Mouse (Mus musculus): Measurements from ENCODE around the gene Kbtbd6. TPM values are rescaled to one million over a fixed set of nuclear protein-coding genes. Genes with fewer than 3 reads are reported as not detected.
A peak's percentile ranks its signal among the peaks of the same experiment; 100 is the strongest.

Kbtbd6 gene
- polyA plus RNA-seq, 1 experiment = 0.20 TPM

DNA sequence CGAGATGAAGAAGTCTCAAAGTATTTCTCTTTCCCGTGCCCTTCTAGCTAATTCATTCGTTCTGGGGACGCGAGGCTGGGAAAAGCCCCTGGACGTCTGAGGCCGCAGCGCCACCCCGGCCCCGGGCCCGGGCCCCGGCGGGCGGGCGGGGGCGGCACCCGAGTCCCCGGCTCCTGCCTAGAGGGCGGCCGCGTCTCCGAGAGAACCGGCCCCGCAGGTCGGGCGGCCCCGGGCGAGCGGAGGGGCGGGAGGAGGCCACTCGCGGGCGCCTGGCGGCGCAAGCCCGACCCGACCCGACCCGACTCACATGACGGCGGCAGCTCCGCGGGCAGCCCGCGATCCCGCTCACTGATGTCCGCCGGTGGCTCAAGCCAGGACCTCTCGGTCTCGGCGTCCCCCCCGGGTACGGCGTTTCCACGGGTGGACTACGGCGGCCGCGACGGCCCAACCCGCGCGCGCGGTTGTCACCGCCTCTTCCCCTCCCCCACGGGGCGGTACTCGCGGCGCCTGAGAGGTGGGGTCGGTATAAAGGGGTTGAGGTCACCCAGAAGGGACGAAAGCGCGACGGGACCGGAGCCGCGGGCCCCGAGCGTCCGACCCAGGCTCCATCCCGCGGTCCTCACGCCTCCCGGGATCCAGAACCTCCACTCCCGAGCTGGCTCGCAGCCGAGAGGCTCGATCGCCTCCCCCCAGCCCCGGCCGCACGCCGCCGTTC is 29.1 kb downstream of the Kbtbd6 start, which contains the start of gene Elf1:
Gene Elf1, plus strand, starts transcription at position 571 of the 715 bp plus-strand sequence.
- peaks cover 36% of the 10 kb centered on the region for H3K36me3 ChIP-seq (replicated peaks; ENCODE audit: low read length)
- no peaks in the 10 kb centered on the region for H3K27me3 ChIP-seq (replicated peaks)

DNA sequence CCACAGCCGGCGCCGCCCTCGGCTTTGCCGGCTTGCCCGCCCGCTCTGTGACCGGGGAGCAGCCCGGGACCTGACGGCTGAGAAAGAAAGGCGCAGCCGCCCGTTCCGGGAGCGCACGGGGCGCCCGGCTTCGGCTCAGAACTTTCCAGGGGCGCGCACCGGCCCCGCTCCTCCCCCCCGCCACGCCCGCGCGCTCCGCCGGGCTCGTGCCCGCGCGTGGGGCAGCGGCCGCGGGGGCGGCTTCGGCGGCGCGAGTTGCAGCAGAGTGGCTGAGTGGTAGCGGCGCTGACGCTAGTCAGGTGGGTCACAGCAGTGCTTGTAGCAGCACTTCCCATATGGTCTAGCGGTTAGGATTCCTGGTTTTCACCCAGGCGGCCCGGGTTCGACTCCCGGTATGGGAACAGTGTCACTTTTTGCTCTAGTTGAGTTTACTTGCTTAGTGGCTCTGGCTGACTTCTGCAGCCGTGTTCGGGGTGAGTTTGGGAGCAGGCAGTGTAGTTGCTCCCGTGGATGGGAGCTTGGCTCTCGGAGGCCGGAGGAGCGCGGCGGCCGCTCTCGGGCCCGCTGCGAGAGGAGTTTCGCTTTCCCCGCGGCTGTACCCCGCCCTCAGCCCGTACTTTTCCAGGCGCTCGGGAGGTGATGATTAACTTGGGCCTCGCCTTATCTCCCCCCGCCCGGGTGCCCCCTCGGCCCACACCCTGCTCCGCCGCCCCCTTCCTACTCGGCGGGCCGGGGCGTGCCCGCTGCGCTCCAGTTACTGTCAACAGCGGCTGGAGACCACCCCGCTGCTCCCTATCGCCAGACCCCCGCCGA is 29.9 kb downstream of the Kbtbd6 start, which contains the start of gene Wbp4:
Gene Wbp4, minus strand, starts transcription at position 182 of the 813 bp plus-strand sequence.
- H3K27me3 ChIP-seq (replicated peaks) = no peaks in the 10 kb centered on the region
- TF ChIP-seq GATA1 (IDR thresholded peaks at IDR 0.05; ENCODE audit: borderline replicate concordance, low read length) (no peak), FLI1 (IDR thresholded peaks at IDR 0.05; ENCODE audit: low read length) (no peak)
- peak within 1 kb of the TSS; percentile 96 for H3K4me3 ChIP-seq (replicated peaks)
- H3K4me1 ChIP-seq = peaks cover 52% of the 10 kb centered on the region
- H3K9me3 ChIP-seq = no peaks in the 10 kb centered on the region
- peaks cover 35% of the 10 kb centered on the region for H3K36me3 ChIP-seq (replicated peaks; ENCODE audit: low read length)

More for the DNA sequence above, 29.1 kb downstream of the Kbtbd6 start, which contains the start of gene Elf1:
- Histone ChIP-seq H3K4me3 (replicated peaks) (peak within 1 kb of the TSS; percentile 96), H3K4me1 (peaks cover 45% of the 10 kb centered on the region), H3K9me3 (no peaks in the 10 kb centered on the region)
- TF ChIP-seq GATA1 (IDR thresholded peaks at IDR 0.05; ENCODE audit: borderline replicate concordance, low read length) (no peak), FLI1 (IDR thresholded peaks at IDR 0.05; ENCODE audit: low read length) (no peak)

DNA sequence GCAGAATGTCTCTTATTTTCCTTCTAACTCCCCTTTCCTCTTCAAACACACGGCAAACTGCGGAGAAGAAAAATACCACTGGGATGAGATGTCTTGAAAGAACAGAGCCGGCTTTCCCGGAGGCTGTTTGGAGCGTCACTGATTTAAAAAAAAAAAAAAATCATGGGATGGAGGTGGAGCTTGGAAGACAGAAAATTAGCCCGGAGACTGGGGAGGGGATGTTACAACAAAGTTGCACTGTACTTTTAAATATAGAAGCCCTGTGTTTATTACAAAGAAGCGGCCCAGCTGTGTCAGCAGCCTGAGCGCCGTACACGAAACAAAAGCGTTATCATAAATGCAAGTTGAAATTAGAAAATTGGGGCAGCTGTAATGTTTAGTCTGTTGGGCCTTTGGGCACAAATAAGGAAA is 30.6 kb downstream of the Kbtbd6 start:
- no peaks in the 10 kb centered on the region for H3K9me3 ChIP-seq
- TF ChIP-seq FLI1 (IDR thresholded peaks at IDR 0.05; ENCODE audit: low read length) (no peak), GATA1 (IDR thresholded peaks at IDR 0.05; ENCODE audit: borderline replicate concordance, low read length) (no peak)
- peaks cover 29% of the 10 kb centered on the region for H3K36me3 ChIP-seq (replicated peaks; ENCODE audit: low read length)
- no peaks in the 10 kb centered on the region for H3K27me3 ChIP-seq (replicated peaks)
- peak overlapping the region; percentile 96 for H3K4me3 ChIP-seq (replicated peaks)
- H3K4me1 ChIP-seq = peaks cover 59% of the 10 kb centered on the region

DNA sequence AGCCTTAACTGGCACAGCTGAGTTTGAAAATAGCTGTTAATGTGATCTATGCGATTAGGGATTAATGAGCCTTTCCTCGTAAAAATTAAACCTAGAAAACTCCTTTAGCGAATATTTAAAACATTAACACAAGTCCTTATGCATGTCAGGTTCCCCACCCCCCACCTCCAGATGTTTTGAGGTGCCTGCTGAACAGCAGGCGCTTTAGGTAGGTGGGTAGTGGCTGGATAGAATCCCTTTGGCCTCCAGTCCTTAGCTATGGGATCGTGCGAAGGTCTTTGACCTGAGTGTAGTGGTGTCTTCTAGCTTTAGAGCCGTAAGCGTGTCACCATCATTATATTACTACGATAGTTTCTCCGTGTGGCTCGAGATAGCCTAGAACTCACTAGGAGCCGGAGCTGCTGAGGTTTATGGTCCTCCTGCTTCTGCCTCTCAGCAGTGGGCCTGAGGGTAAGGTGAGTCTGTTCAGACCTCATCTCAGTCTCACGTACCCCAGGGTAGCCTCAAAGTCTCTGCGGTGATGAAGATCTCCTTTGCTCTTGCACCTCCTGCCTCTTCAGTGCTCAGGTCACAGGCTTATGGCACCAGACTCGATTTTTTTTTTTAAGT is 31.2 kb downstream of the Kbtbd6 start:
- peaks cover 23% of the 10 kb centered on the region for H3K36me3 ChIP-seq (replicated peaks; ENCODE audit: low read length)
- peak overlapping the region; percentile 96 for H3K4me3 ChIP-seq (replicated peaks)
- H3K4me1 ChIP-seq = peaks cover 65% of the 10 kb centered on the region
- H3K27me3 ChIP-seq (replicated peaks) = no peaks in the 10 kb centered on the region
- TF ChIP-seq GATA1 (IDR thresholded peaks at IDR 0.05; ENCODE audit: borderline replicate concordance, low read length) (no peak), FLI1 (IDR thresholded peaks at IDR 0.05; ENCODE audit: low read length) (no peak)
- H3K9me3 ChIP-seq = no peaks in the 10 kb centered on the region

DNA sequence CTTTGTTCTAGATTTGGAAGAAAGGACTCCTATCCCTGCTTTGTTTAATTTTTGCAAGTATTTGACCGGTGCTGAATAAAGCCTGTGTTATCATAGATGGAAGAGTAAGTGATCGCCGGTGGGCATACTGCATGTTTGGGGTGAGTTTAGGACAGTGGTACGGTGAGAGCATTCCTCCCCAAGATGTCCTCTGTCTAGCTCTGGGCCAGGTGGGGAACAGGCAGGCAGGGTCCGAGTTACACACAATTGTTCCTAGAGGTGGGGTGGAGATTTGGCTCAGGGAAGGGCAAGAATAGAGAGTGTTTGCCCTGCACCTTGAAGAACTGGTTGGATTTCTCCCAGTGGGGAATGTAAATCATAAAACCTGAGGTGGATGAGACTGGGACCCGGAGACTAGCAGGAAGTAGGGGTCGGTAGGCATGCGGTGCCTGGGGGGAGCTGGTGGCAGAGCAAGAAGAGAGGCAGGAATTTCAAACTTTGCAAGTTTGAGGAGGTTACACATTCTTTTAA is 32.0 kb downstream of the Kbtbd6 start:
- H3K9me3 ChIP-seq = no peaks in the 10 kb centered on the region
- peak overlapping the region; percentile 65 for H3K4me3 ChIP-seq (replicated peaks)
- TF ChIP-seq FLI1 (IDR thresholded peaks at IDR 0.05; ENCODE audit: low read length) (no peak), GATA1 (IDR thresholded peaks at IDR 0.05; ENCODE audit: borderline replicate concordance, low read length) (no peak)
- H3K36me3 ChIP-seq (replicated peaks; ENCODE audit: low read length) = peaks cover 17% of the 10 kb centered on the region
- peaks cover 68% of the 10 kb centered on the region for H3K4me1 ChIP-seq
- no peaks in the 10 kb centered on the region for H3K27me3 ChIP-seq (replicated peaks)

DNA sequence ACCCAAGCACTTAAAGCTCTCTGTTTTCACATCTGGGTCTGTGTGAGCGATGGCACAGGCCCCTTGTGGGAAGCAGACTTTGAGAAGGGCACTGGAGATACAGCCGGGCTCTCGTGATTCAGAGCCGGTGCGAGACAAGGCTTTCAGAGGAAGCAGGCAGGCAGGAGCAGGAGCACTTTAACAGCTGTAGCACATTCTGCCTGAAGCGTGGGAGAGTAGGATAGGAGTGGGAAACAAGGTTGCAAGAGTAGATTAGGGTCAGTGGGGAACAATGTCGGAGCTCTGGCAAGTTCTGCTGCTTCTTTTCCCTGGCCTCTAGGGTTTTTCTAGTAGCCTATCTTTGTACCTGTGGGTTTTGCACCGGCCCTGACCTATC is 35.0 kb downstream of the Kbtbd6 start:
- H3K27me3 ChIP-seq (replicated peaks) = no peaks in the 10 kb centered on the region
- H3K36me3 ChIP-seq (replicated peaks; ENCODE audit: low read length) = peaks cover 12% of the 10 kb centered on the region
- TF ChIP-seq GATA1 (IDR thresholded peaks at IDR 0.05; ENCODE audit: borderline replicate concordance, low read length) = peak; percentile 18; the same call in 1 of the 3 replicates
- TF ChIP-seq FLI1 (IDR thresholded peaks at IDR 0.05; ENCODE audit: low read length) = no peak
- no peaks in the 10 kb centered on the region for H3K9me3 ChIP-seq
- peak overlapping the region; percentile 93 for H3K4me3 ChIP-seq (replicated peaks)
- peaks cover 62% of the 10 kb centered on the region for H3K4me1 ChIP-seq

DNA sequence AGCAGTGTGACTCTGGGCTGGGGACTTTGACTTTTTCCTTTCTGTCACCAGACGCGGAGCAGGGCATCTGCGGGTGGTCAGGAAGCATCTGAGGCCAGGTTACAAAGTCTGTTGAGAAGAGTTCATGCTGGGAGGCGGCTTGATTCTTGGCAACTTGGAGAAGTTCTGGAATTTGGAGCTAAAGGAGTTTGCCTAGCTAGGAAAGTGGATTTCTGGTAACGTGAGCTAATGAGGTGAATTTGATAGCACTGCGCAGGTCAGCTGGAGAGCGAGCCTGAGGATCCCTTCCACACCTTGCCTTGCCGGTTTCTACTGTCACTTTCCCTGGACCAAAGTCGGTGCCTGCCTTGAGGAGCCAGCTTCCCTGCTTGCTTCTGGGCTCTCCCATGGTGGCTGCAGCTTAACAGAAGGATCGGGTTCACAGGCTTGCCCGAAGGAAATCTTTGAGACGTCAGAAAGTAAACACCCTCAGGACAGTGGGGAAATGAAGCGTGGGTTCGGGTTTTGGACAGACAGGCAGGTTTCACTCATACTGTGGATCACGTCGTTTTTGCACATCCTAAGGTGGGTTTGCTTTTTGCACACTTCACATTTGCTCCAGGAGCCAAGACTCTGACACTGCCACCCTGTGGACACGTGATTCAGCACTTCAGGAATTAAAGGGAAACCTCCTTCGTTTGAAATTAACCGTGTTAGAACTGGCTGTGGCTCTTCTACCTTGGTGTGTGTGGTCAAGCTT is 35.5 kb downstream of the Kbtbd6 start:
- H3K4me3 ChIP-seq (replicated peaks) = peak overlapping the region; percentile 93
- no peaks in the 10 kb centered on the region for H3K27me3 ChIP-seq (replicated peaks)
- H3K9me3 ChIP-seq = no peaks in the 10 kb centered on the region
- no peak for TF ChIP-seq FLI1 (IDR thresholded peaks at IDR 0.05; ENCODE audit: low read length)
- no peak for TF ChIP-seq GATA1 (IDR thresholded peaks at IDR 0.05; ENCODE audit: borderline replicate concordance, low read length)
- peaks cover 17% of the 10 kb centered on the region for H3K36me3 ChIP-seq (replicated peaks; ENCODE audit: low read length)
- peaks cover 62% of the 10 kb centered on the region for H3K4me1 ChIP-seq

DNA sequence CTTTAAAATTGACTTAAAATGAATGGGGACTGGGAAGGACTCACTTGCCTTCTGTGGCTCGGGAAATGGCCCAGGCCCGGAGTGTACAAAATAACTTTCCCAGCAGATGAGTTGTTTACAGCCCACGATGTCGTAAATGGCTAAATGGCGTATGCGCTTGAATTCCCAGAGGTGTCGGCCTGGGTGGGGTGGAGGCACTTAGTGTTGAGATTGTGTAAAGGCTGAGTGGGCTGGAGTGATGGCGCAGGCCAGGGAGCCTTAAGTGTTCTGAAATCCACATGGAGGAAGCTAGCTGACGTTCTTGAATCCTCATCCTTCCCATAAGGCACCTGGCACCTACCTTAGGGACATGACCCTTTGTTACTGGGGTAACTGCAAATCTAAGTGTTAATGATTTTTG is 36.9 kb downstream of the Kbtbd6 start:
- Histone ChIP-seq H3K36me3 (replicated peaks; ENCODE audit: low read length) (peaks cover 27% of the 10 kb centered on the region), H3K27me3 (replicated peaks) (no peaks in the 10 kb centered on the region), H3K4me1 (peaks cover 51% of the 10 kb centered on the region), H3K4me3 (replicated peaks) (no peak overlapping the region), H3K9me3 (no peaks in the 10 kb centered on the region)
- no peak for TF ChIP-seq FLI1 (IDR thresholded peaks at IDR 0.05; ENCODE audit: low read length)
- no peak for TF ChIP-seq GATA1 (IDR thresholded peaks at IDR 0.05; ENCODE audit: borderline replicate concordance, low read length)

DNA sequence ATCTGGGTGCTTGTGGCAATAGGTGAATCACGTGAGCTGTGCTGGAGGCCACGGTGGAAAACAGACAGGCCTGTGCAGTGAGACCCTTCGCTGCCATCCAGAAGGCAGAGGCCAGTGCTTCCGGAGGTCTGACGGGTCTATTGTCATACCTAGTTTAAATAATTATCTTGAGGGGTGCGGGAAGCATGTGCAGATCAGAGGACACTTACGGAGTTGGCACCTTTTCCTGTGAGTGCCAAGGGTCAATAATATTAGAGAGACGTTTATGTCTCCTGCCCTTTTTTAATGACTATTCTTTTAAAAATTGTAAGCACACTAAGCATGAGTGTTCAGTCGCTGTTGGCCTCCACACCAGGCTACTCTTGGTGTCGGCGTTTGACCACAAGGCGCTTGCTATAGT is 37.5 kb downstream of the Kbtbd6 start:
- Histone ChIP-seq H3K27me3 (replicated peaks) (no peaks in the 10 kb centered on the region), H3K36me3 (replicated peaks; ENCODE audit: low read length) (peaks cover 25% of the 10 kb centered on the region), H3K4me3 (replicated peaks) (no peak overlapping the region), H3K9me3 (no peaks in the 10 kb centered on the region), H3K4me1 (peaks cover 51% of the 10 kb centered on the region)
- TF ChIP-seq GATA1 (IDR thresholded peaks at IDR 0.05; ENCODE audit: borderline replicate concordance, low read length) (no peak), FLI1 (IDR thresholded peaks at IDR 0.05; ENCODE audit: low read length) (no peak)
